Mouse (Mus musculus) CH12.LX (cell line): Measurements from ENCODE around the gene Moxd1. TPM values are rescaled to one million over a fixed set of nuclear protein-coding genes. Genes with fewer than 3 reads are reported as not detected.
A peak's percentile ranks its signal among the peaks of the same experiment; 100 is the strongest.

ENCODE experiments used
- DNase-seq: peaks from one replicate; pipeline ENCODE4 v3.0.0-alpha.2; 2013; ENCODE audit errors: extremely low read depth
- H3K27ac ChIP-seq: 2 replicates; pipeline ENCODE4 v1.5.1; 2012; ENCODE audit warnings: low read depth, mild to moderate bottlenecking, control low read depth, moderate library complexity; ENCODE audit not compliant: insufficient read depth
- H3K27me3 ChIP-seq: replicated peaks from 2 replicates; pipeline ENCODE3; 2012; ENCODE audit warnings: inconsistent platforms
- H3K36me3 ChIP-seq, 2 experiments: replicated peaks in 1 of 2; 2 replicates each; pipeline versions ENCODE3 to v1.6.1; 2012; ENCODE audit warnings: inconsistent platforms in 1 of 2, low read length in 1 of 2, mild to moderate bottlenecking in 1 of 2, mixed read lengths in 1 of 2, moderate library complexity in 1 of 2; ENCODE audit not compliant: control insufficient read depth in 1 of 2, insufficient read depth in 1 of 2
- H3K4me1 ChIP-seq, 2 experiments: 2 replicates each; pipeline ENCODE4 v1.6.1; 2012; ENCODE audit warnings: inconsistent platforms in 1 of 2, moderate library complexity in 1 of 2; ENCODE audit not compliant: insufficient read depth in 2 of 2, control insufficient read depth in 1 of 2
- H3K4me2 ChIP-seq: 2 replicates; pipeline ENCODE4 v1.6.1; 2012; ENCODE audit warnings: low read depth, mild to moderate bottlenecking, control low read depth; ENCODE audit not compliant: poor library complexity, insufficient read depth, severe bottlenecking
- H3K4me3 ChIP-seq, 3 experiments: fragments of 150-350 bp in 1 of 3; sonication (generic) in 1 of 3; replicated peaks in 1 of 3; 2 replicates each; pipeline versions ENCODE3 to v1.5.1; 2011 to 2012; ENCODE audit warnings: low read depth in 2 of 3, low read length in 2 of 3, mild to moderate bottlenecking in 2 of 3, moderate library complexity in 2 of 3, control low read depth in 1 of 3, improper control_type of control experiment in 1 of 3, inconsistent platforms in 1 of 3, mixed read lengths in 1 of 3; ENCODE audit not compliant: poor library complexity in 1 of 3
- H3K79me2 ChIP-seq: replicated peaks from 2 replicates; pipeline ENCODE4 v1.6.1; 2012; ENCODE audit warnings: mild to moderate bottlenecking, moderate library complexity; ENCODE audit not compliant: control insufficient read depth, poor library complexity, insufficient read depth, severe bottlenecking; ENCODE audit errors: extremely low read depth
- H3K9ac ChIP-seq: 2 replicates; pipeline ENCODE4 v1.6.1; 2012; ENCODE audit warnings: low read depth, mild to moderate bottlenecking, control low read depth, moderate library complexity; ENCODE audit not compliant: insufficient read depth
- H3K9me3 ChIP-seq: replicated peaks from 2 replicates; pipeline ENCODE3; 2012; ENCODE audit warnings: low read length, inconsistent platforms, mixed read lengths
- BHLHE40 ChIP-seq: IDR thresholded peaks from 2 replicates; pipeline ENCODE4 v1.6.1; 2011; ENCODE audit warnings: mild to moderate bottlenecking, low read depth, low read length, improper control_type of control experiment
- CHD1 ChIP-seq: IDR thresholded peaks from 2 replicates; pipeline ENCODE4 v1.6.1; 2012; ENCODE audit warnings: low read depth, low read length, improper control_type of control experiment, inconsistent platforms
- CTCF ChIP-seq, 2 experiments: IDR thresholded peaks in 1 of 2; conservative IDR thresholded peaks in 1 of 2; 2 replicates each; pipeline ENCODE4 v1.5.1; 2011 to 2012; ENCODE audit warnings: low read depth in 2 of 2, low read length in 2 of 2, improper control_type of control experiment in 1 of 2, inconsistent platforms in 1 of 2, mild to moderate bottlenecking in 1 of 2, moderate library complexity in 1 of 2
- GABPA ChIP-seq: IDR thresholded peaks from 2 replicates; pipeline ENCODE4 v1.6.1; 2012; ENCODE audit warnings: low read depth, low read length, improper control_type of control experiment, inconsistent platforms; ENCODE audit not compliant: insufficient replicate concordance
- HCFC1 ChIP-seq: IDR thresholded peaks from 2 replicates; pipeline ENCODE4 v1.6.1; 2012; ENCODE audit warnings: low read depth, mild to moderate bottlenecking, inconsistent platforms, low read length, improper control_type of control experiment
- JUN ChIP-seq: IDR thresholded peaks from 2 replicates; pipeline ENCODE4 v1.6.1; 2011; ENCODE audit warnings: low read depth, mild to moderate bottlenecking, low read length, improper control_type of control experiment, moderate library complexity; ENCODE audit not compliant: insufficient read depth
- MAFK ChIP-seq: IDR thresholded peaks from 2 replicates; pipeline ENCODE4 v1.6.1; 2011; ENCODE audit warnings: low read length, improper control_type of control experiment; ENCODE audit not compliant: insufficient replicate concordance
- MYC ChIP-seq: IDR thresholded peaks from 2 replicates; pipeline ENCODE4 v1.6.1; 2011; ENCODE audit warnings: low read depth, mild to moderate bottlenecking, improper control_type of control experiment, low read length
- NELFE ChIP-seq: IDR thresholded peaks from 2 replicates; pipeline ENCODE4 v1.6.1; 2011; ENCODE audit warnings: low read depth, low read length, improper control_type of control experiment
- NRF1 ChIP-seq: IDR thresholded peaks from 2 replicates; pipeline ENCODE4 v1.6.1; 2014; ENCODE audit warnings: low read depth, mild to moderate bottlenecking, inconsistent platforms, low read length, improper control_type of control experiment, moderate library complexity
- POLR2A ChIP-seq: IDR thresholded peaks from 2 replicates; pipeline ENCODE4 v1.6.1; 2011; ENCODE audit warnings: low read depth, mild to moderate bottlenecking, improper control_type of control experiment, low read length
- RAD21 ChIP-seq: IDR thresholded peaks from 2 replicates; pipeline ENCODE4 v1.6.1; 2011; ENCODE audit warnings: low read depth, mild to moderate bottlenecking, low read length, improper control_type of control experiment, moderate library complexity
- SIN3A ChIP-seq: IDR thresholded peaks from 2 replicates; pipeline ENCODE4 v1.6.1; 2012; ENCODE audit warnings: low read length, improper control_type of control experiment, inconsistent platforms
- SMC3 ChIP-seq: IDR thresholded peaks from 2 replicates; pipeline ENCODE4 v1.6.1; 2011; ENCODE audit warnings: low read depth, low read length, improper control_type of control experiment
- TBP ChIP-seq: conservative IDR thresholded peaks from 2 replicates; pipeline ENCODE4 v1.6.1; 2011; ENCODE audit warnings: low read depth, low read length, improper control_type of control experiment
- TCF12 ChIP-seq: IDR thresholded peaks from 2 replicates; pipeline ENCODE4 v1.6.1; 2014; ENCODE audit warnings: low read depth, mild to moderate bottlenecking, inconsistent platforms, low read length, improper control_type of control experiment
- USF2 ChIP-seq: conservative IDR thresholded peaks from 2 replicates; pipeline ENCODE4 v1.6.1; 2011; ENCODE audit warnings: low read depth, low read length, improper control_type of control experiment
- ZC3H11A ChIP-seq: IDR thresholded peaks from 2 replicates; pipeline ENCODE4 v1.6.1; 2012; ENCODE audit warnings: low read depth, mild to moderate bottlenecking, inconsistent platforms, low read length, improper control_type of control experiment
- ZMIZ1 ChIP-seq: IDR thresholded peaks from 2 replicates; pipeline ENCODE4 v1.6.1; 2012; ENCODE audit warnings: low read depth, mild to moderate bottlenecking, inconsistent platforms, low read length, improper control_type of control experiment
- dilution Hi-C: fragments of 300-500 bp; cut with MboI; formaldehyde crosslinking; loops from 2 replicates; pipeline ENCODE4 v1.14.3; 2020; ENCODE audit warnings: low sequenced_read_pairs; ENCODE audit not compliant: extremely low pct_unique_long_range_greater_than_20kb, extremely low pct_ligation_motif_present
- in situ Hi-C: fragments of 300-500 bp; cut with MboI; formaldehyde crosslinking; loops from 3 replicates; pipeline ENCODE4 v1.14.3; 2019; ENCODE audit warnings: low sequenced_read_pairs, low pct_ligation_motif_present, low pct_unique_long_range_greater_than_20kb, mixed read lengths
- polyA plus RNA-seq: library from polyadenylated mRNA; unstranded; fragments of >175 nt; gene quantifications from 2 replicates; pipeline ENCODE4 v1.2.1, GENCODE M21; 2012; ENCODE audit warnings: low read depth; ENCODE audit not compliant: insufficient read length
- total RNA-seq, 2 experiments: library from RNA; depleted of rRNA; stranded (reverse); fragments of 300-350 nt in 1 of 2; fragments of >200 nt in 1 of 2; gene quantifications; 2 replicates each; pipeline ENCODE4 v1.2.3; 2012 to 2014

The Moxd1 gene
- total RNA-seq (2012; rRNA removed) (not detected in 2 replicates), total RNA-seq (2014; rRNA removed) (not detected in 2 replicates), polyA plus RNA-seq (not detected in 2 replicates)

DNA sequence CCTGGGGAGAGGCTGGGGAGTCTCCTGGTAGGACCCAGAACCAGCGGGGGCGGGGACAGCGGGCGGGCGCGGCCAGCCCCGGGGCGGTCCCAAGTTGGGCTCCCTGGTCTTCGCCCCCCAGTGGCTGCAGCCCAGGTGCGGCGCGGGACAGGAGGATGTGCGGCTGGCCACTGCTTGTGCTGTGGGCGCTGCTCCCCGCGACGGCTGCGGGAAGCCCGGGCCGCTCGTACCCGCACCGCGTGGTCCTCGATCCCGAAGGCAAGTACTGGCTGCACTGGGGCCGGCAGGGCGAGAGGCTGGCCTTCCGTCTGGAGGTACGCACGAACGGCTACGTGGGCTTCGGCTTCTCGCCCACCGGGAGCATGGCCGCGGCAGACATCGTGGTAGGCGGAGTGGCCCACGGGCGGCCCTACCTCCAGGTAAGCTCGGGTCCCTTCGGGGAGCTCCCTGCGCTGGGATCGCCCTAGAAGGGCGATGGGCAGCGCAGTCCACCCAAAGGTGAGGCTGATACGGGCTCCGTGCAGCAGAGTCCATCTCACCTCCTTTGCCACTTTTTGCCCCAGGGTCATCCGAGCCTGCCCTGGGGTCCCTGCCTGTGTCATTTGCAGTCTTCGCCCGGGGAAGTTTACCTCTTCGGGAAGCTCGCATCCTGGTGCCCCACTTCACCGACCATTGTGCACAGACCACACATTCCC, at the start of gene Moxd1:
TSS of gene Moxd1 (plus strand) at position 69 of the 695 bp plus-strand sequence.
- Histone ChIP-seq H3K4me2 (no peak within 1 kb of the TSS), H3K36me3 (no peaks in the 10 kb centered on the region), H3K4me1 (peaks cover 3 to 18% of the 10 kb centered on the region in 2 experiments; a peak in 3 of 4 replicates), H3K9ac (no peak within 1 kb of the TSS), H3K27me3 (no peaks in the 10 kb centered on the region), H3K79me2 (no peaks in the 10 kb centered on the region), H3K4me3 (no peak within 1 kb of the TSS), H3K9me3 (peaks cover 2% of the 10 kb centered on the region), H3K27ac (no peak within 1 kb of the TSS)
- dilution Hi-C loops = no loop called here
- in situ Hi-C loops = no loop called here
- no peak for DNase-seq
- TF ChIP-seq USF2 (no peak), SIN3A (no peak), MAFK (no peak), ZC3H11A (no peak), TCF12 (no peak), TBP (no peak), GABPA (no peak), MYC (no peak), JUN (no peak), POLR2A (no peak), HCFC1 (no peak), NELFE (no peak), NRF1 (no peak), CHD1 (no peak)

GRCm38 (mm10) chr10:24190392-24190791, 32.9 kb upstream of the Moxd1 start:
- dilution Hi-C loops = no loop called here
- Histone ChIP-seq H3K9ac (no peak overlapping the region), H3K27me3 (no peaks in the 10 kb centered on the region), H3K79me2 (no peaks in the 10 kb centered on the region), H3K4me2 (no peak overlapping the region), H3K4me1 (peaks cover 0 to 5% of the 10 kb centered on the region in 2 experiments; a peak in 1 of 4 replicates), H3K4me3 (no peak overlapping the region), H3K27ac (no peak overlapping the region), H3K9me3 (no peaks in the 10 kb centered on the region), H3K36me3 (peaks cover 28 to 47% of the 10 kb centered on the region in 2 experiments)
- TF ChIP-seq ZMIZ1 (no peak), SMC3 (peak; percentile 8; the same call in 1 of the 2 replicates), BHLHE40 (no peak), RAD21 (peak; percentile 7), CTCF (conservative IDR thresholded peaks at IDR 0.05 in 1 of 2, IDR thresholded peaks at IDR 0.05 in 1 of 2; ENCODE audit: low read depth in 2 of 2, low read length in 2 of 2) (peak in 1 of 2 experiments; percentile 29; a peak in 2 of 4 replicates)
- DNase-seq = no peak
- in situ Hi-C loops = loop anchor here (10.0 kb wide), 1 partner anchor 114 kb away; no protein-coding TSS in a partner anchor
